9 mouse cellular contexts compared by ENCODE assay signal in the genomic region with DNA sequence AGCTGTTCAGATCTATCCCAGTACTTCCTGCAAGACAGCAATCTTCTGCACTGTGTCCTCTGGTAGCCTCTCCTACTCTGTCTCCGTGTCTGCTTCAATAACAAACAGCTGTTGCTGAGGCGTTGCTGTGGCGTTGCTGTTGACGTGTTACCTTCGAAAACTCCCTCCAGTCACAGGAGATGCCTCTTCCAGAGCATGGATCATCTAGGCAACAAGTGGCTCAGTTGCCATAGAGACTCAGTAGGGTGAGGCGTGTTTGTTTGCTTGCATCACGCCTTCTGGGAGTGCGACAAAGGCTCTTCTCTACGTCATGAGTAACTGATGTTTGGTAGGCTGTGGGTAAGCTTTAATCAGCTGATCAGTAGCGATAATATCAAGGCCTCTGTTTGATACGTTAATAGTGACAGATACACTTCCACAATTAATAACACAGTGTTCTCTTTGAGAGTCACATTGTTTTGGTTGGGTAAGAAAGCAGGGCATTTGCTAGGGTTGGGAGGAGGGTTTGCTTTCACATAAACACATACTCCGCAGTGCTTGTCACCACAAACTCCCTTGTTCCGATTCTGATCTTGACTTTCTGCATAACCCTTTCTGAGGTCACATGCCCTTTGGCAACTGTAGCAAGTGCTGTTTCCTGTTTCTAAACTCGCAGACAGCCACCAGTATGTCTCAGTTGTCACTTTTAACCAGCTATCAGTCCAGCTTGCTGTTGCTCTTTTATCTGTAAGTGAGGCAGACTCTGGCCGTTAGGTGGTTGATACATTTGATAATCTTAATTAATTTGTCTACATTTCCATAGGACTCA. TPM values are rescaled to one million over a fixed set of nuclear protein-coding genes. Genes with fewer than 3 reads are reported as not detected.
DNase-seq lines count a peak whose midpoint lies in the region; ATAC-seq lines count a peak whose summit lies in the region.
"Had no signal": no experiment of that assay in that cellular context is flagged by ENCODE, and none has a peak within 500 bp of the region (broad histone marks: within the 10 kb centered on the region; RNA-seq: fewer than 3 reads in every experiment).

No protein-coding gene starts in this region.

- peak; percentile 51 for DNase-seq in intestine, embryonic 14.5 days (ENCODE audit: low spot score)
- DNase-seq in T-cell, adult 2 months (ENCODE audit: low spot score) = peak; percentile 97
- DNase-seq in heart, adult 8-10 months (ENCODE audit: low spot score) = peak; percentile 51
- DNase-seq in left cerebral cortex, postnatal 25 days (ENCODE audit: low spot score in 2 of 2) = peak; percentile 10 to 45
- DNase-seq in natural killer cell, adult 2 months (ENCODE audit: low spot score in 2 of 2) = peak; percentile 91 to 95
- DNase-seq in limb, embryonic 10.5 days (ENCODE audit: low spot score) = no peak
- DNase-seq in neural tube, embryonic 10.5 days (ENCODE audit: extremely low spot score, low spot score) = no peak

- H3K36me3 ChIP-seq in intestine, embryonic 14.5 days (ENCODE audit: control insufficient read depth, insufficient read depth, low read length) = no peaks in the 10 kb centered on the region
- no peaks in the 10 kb centered on the region for H3K36me3 ChIP-seq in intestine, embryonic 15.5 days
- no peaks in the 10 kb centered on the region for H3K36me3 ChIP-seq in limb, embryonic 10.5 days
- H3K36me3 ChIP-seq: limb, embryonic 12.5 days had no signal

- H3K4me1 ChIP-seq in intestine, embryonic 14.5 days (replicated peaks; ENCODE audit: control insufficient read depth, insufficient read depth, low read length) = no peaks in the 10 kb centered on the region; the same call in 1 of the 2 replicates
- H3K4me1 ChIP-seq in intestine, embryonic 15.5 days (replicated peaks) = no peaks in the 10 kb centered on the region
- H3K4me1 ChIP-seq in limb, embryonic 10.5 days = peaks cover 7% of the 10 kb centered on the region
- H3K4me1 ChIP-seq: limb, embryonic 12.5 days had no signal

- H3K4me3 ChIP-seq in intestine, embryonic 14.5 days (ENCODE audit: low read depth, low read length) = no peak overlapping the region
- H3K4me3 ChIP-seq in intestine, embryonic 15.5 days (replicated peaks) = no peak overlapping the region
- no peak overlapping the region for H3K4me3 ChIP-seq in limb, embryonic 10.5 days
- H3K4me3 ChIP-seq: limb, embryonic 12.5 days had no signal

- H3K9ac ChIP-seq in intestine, embryonic 14.5 days (ENCODE audit: low read length) = no peak overlapping the region
- no peak overlapping the region for H3K9ac ChIP-seq in intestine, embryonic 15.5 days
- H3K9ac ChIP-seq: limb, embryonic 12.5 days had no signal

- ATAC-seq in intestine, embryonic 14.5 days (replicated peaks; ENCODE audit: low FRiP score, low TSS enrichment, low read depth) = no peak
- no peak for ATAC-seq in intestine, embryonic 15.5 days

- intact Hi-C loops in left cerebral cortex, postnatal 25 days (cut with DNase I) = loop anchor here (1.0 kb wide), 1 partner anchor 43 kb away; no protein-coding TSS in a partner anchor

- 43% methylated on average over 15 of the region's 15 CpGs for WGBS in intestine, embryonic 14.5 days
- 44% methylated on average over 15 of the region's 15 CpGs for WGBS in intestine, embryonic 15.5 days
- WGBS in limb, embryonic 10.5 days = 65% methylated on average over 15 of the region's 15 CpGs

- H3K27me3 ChIP-seq in intestine, embryonic 14.5 days (replicated peaks; ENCODE audit: control insufficient read depth, insufficient read depth, low read length) = no peaks in the 10 kb centered on the region
- no peaks in the 10 kb centered on the region for H3K27me3 ChIP-seq in intestine, embryonic 15.5 days (replicated peaks)
- no peaks in the 10 kb centered on the region for H3K27me3 ChIP-seq in limb, embryonic 10.5 days (ENCODE audit: low read depth, poor library complexity, severe bottlenecking)
- H3K27me3 ChIP-seq: limb, embryonic 12.5 days had no signal

- H3K4me2 ChIP-seq in intestine, embryonic 14.5 days (ENCODE audit: low read length) = no peak overlapping the region
- H3K4me2 ChIP-seq in intestine, embryonic 15.5 days (replicated peaks) = no peak overlapping the region
- H3K4me2 ChIP-seq: limb, embryonic 12.5 days had no signal

- H3K9me3 ChIP-seq in intestine, embryonic 14.5 days (ENCODE audit: control insufficient read depth, low read length) = no peaks in the 10 kb centered on the region
- H3K9me3 ChIP-seq in intestine, embryonic 15.5 days = no peaks in the 10 kb centered on the region
- no peaks in the 10 kb centered on the region for H3K9me3 ChIP-seq in limb, embryonic 10.5 days (replicated peaks)
- H3K9me3 ChIP-seq: limb, embryonic 12.5 days had no signal

- H3K27ac ChIP-seq in intestine, embryonic 14.5 days (ENCODE audit: low read depth) = no peak overlapping the region
- no peak overlapping the region for H3K27ac ChIP-seq in intestine, embryonic 15.5 days
- H3K27ac ChIP-seq in limb, embryonic 10.5 days = no peak overlapping the region
- H3K27ac ChIP-seq: limb, embryonic 12.5 days had no signal

RNA-seq across cellular contexts. Expression of a gene that starts 46.8 kb away (rescaled TPM):
- polyA plus RNA-seq in intestine, embryonic 14.5 days (2014; fragmentation: Nextera tagmentation; extraction: Ambion mirVana) = 2.8 TPM in 2 replicates
- 3.4 and 3.9 TPM in 2 replicates for polyA plus RNA-seq in intestine, embryonic 15.5 days (2015; fragmentation: Nextera tagmentation; extraction: Ambion mirVana)
- total RNA-seq in heart, adult 8-10 months (2022) = 1 to 10 TPM; 1.7 to 3.8 (median 2.3) TPM
- total RNA-seq in left cerebral cortex, postnatal 25 days (2021) = 1 to 10 TPM; 5.1 to 5.3 TPM
- polyA plus RNA-seq in limb, embryonic 10.5 days (2016; fragmentation: Nextera tagmentation; extraction: Ambion mirVana) = 1.3 and 2.3 TPM in 2 replicates

Comparison
In these comparisons a context has a peak if more than half of its experiments do, and no peak if none do; other contexts are left out.
1. DNase-seq: peak in intestine, embryonic 14.5 days (single experiment), T-cell, adult 2 months (single experiment), heart, adult 8-10 months (single experiment), left cerebral cortex, postnatal 25 days (2 of 2) and natural killer cell, adult 2 months (2 of 2); none in limb, embryonic 10.5 days (single experiment) and neural tube, embryonic 10.5 days (single experiment).